Comparison of ENCODE assay signal across 16 mouse cellular contexts in the genomic region with DNA sequence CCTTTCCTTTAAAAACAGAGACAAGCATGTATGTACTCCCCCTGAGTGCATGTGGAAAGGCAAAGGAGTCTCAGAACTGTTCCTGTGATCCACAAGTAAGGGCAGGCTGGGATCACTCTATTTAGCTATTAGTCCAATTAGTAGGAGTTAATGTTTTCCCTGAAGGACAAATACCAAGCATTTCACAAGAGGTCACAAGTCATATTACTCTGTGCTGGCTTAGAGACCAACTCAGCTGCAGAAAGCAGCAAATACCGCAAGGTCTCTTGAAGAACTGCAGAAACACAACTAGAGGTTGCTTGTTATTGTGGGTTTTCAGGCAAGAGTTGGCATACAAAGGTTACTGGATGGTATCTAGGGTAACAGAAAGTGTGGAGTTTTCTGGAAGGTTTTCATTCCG. TPM values are rescaled to one million over a fixed set of nuclear protein-coding genes. Genes with fewer than 3 reads are reported as not detected.
DNase-seq lines count a peak whose midpoint lies in the region; ATAC-seq lines count a peak whose summit lies in the region.
"Had no signal": no experiment of that assay in that cellular context is flagged by ENCODE, and none has a peak within 500 bp of the region (broad histone marks: within the 10 kb centered on the region; RNA-seq: fewer than 3 reads in every experiment).

No protein-coding gene starts in this region.

- DNase-seq in adrenal gland, adult 2 months = peak; percentile 52
- no peak for DNase-seq in adrenal gland, postnatal 4 days (ENCODE audit: low spot score in 2 of 2)
- no peak for DNase-seq in lung, postnatal 4 days
- DNase-seq in kidney, postnatal 36 days = peak; percentile 45 to 88
- DNase-seq in yolk sac, embryonic 10.5 days (ENCODE audit: low spot score) = peak; percentile 51
- DNase-seq in layer of hippocampus, adult 9-10 months (ENCODE audit: low spot score) = no peak
- no peak for DNase-seq in gastrocnemius, adult 8-10 months (ENCODE audit: low spot score in 2 of 2)
- DNase-seq: cerebellum, adult 18-20 months; gastrocnemius, postnatal 25 days had no signal

- no peaks in the 10 kb centered on the region for H3K36me3 ChIP-seq in lung, embryonic 16.5 days (ENCODE audit: control insufficient read depth, insufficient read depth, low read length)
- H3K36me3 ChIP-seq: embryonic facial prominence, embryonic 13.5 days; hindbrain, embryonic 10.5 days had no signal

- H3K27ac ChIP-seq in lung, embryonic 16.5 days (ENCODE audit: low read length) = 0 out of 2 replicates have a peak overlapping the region, but pooled peaks have one; percentile 13
- H3K27ac ChIP-seq: left cerebral cortex, adult 2 months; macrophage had no signal

- H3K27me3 ChIP-seq in lung, embryonic 16.5 days (ENCODE audit: control insufficient read depth, insufficient read depth, low read depth, low read length) = no peaks in the 10 kb centered on the region
- H3K27me3 ChIP-seq: embryonic facial prominence, embryonic 13.5 days had no signal

- no peak for ATAC-seq in lung, embryonic 16.5 days (ENCODE audit: low read depth)
- ATAC-seq: forebrain, embryonic 14.5 days had no signal

- no peak overlapping the region for H3K9ac ChIP-seq in lung, embryonic 16.5 days (ENCODE audit: low read length)
- H3K9ac ChIP-seq: embryonic facial prominence, embryonic 13.5 days had no signal

- peaks cover 11% of the 10 kb centered on the region for H3K4me1 ChIP-seq in lung, embryonic 16.5 days (replicated peaks; ENCODE audit: control insufficient read depth, insufficient read depth, low read length)

- WGBS in lung, embryonic 16.5 days = 81% methylated on average over 2 of the region's 2 CpGs

- no peaks in the 10 kb centered on the region for H3K9me3 ChIP-seq in lung, embryonic 16.5 days (ENCODE audit: control insufficient read depth, low read length)
- H3K9me3 ChIP-seq: embryonic facial prominence, embryonic 13.5 days; hindbrain, embryonic 10.5 days had no signal

- no peak overlapping the region for H3K4me2 ChIP-seq in lung, embryonic 16.5 days (ENCODE audit: low read depth, low read length)
- H3K4me2 ChIP-seq: embryonic facial prominence, embryonic 13.5 days had no signal

- H3K4me3 ChIP-seq in lung, embryonic 16.5 days (ENCODE audit: low read length) = no peak overlapping the region
- H3K4me3 ChIP-seq: embryonic facial prominence, embryonic 13.5 days; hindbrain, embryonic 10.5 days; left cerebral cortex, adult 2 months had no signal

RNA-seq across cellular contexts. Expression of a gene that starts 59.6 kb away (rescaled TPM):
- 10 to 100 TPM; 28.4 to 29.4 TPM for total RNA-seq in adrenal gland, adult 2 months (2021)
- 11.0 and 17.6 TPM in 2 replicates for polyA plus RNA-seq in adrenal gland, adult 2 months (2012; rRNA removed)
- 10 to 100 TPM; 77.3 to 90.7 TPM for total RNA-seq in adrenal gland, postnatal 4 days (2021)
- polyA plus RNA-seq in lung, embryonic 16.5 days (2015; fragmentation: Nextera tagmentation; extraction: Ambion mirVana) = 57.8 and 59.4 TPM in 2 replicates
- total RNA-seq in gastrocnemius, adult 8-10 months (2022) = 1 to 10 TPM; 4.5 to 8.7 (median 5.8) TPM
- total RNA-seq: monocyte, adult 5-6 weeks had no signal

Comparison
In these comparisons a context has a peak if more than half of its experiments do, and no peak if none do; other contexts are left out.
1. DNase-seq: peak in adrenal gland, adult 2 months (single experiment), kidney, postnatal 36 days (2 of 2) and yolk sac, embryonic 10.5 days (single experiment); none in adrenal gland, postnatal 4 days (0 of 2), lung, postnatal 4 days (0 of 2), layer of hippocampus, adult 9-10 months (single experiment) and gastrocnemius, adult 8-10 months (0 of 2).